Mouse (Mus musculus) E14TG2a.4 (cell line): ENCODE results near the gene Scfd2.

ENCODE experiments used
- CTCF ChIP-seq: conservative IDR thresholded peaks from 2 replicates; pipeline ENCODE4 v1.5.1; 2014; ENCODE audit warnings: low read length
- NANOG ChIP-seq: IDR thresholded peaks from 2 replicates; pipeline ENCODE4 v1.6.1; 2014; ENCODE audit warnings: borderline replicate concordance, low read length, mixed read lengths
- POU5F1 ChIP-seq: IDR thresholded peaks from 2 replicates; pipeline ENCODE4 v1.6.1; 2014; ENCODE audit warnings: low read length, borderline replicate concordance

GRCm38 (mm10) chr5:74336780-74337179 lies 194.8 kb downstream of the Scfd2 start:
- TF ChIP-seq CTCF (no peak), NANOG (no peak), POU5F1 (no peak)
